ENCODE assay signal across 1 mouse cellular context in the genomic region with DNA sequence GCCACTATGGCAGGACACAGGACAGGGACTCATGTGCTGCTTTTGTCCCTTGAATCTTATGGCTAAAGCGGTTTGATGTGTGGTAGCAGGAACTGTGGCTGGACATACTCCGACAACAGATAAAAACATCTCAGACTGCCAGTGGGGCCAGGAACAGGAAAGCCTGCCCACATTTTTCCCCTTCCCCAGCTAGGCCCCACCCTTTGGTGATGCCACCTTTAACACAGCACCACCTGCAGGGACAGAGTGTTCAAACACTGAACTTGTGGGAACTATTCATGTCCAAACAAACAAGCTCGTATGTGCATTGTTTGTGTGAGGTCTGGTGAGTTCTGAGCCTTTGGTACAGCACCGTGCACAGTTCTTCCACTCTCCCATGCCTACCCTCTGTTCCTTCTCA.
TF ChIP-seq lines count a peak whose summit lies in the region.

No protein-coding gene starts in this region.

TF ChIP-seq in MEL, 35 proteins besides CTCF, POLR2A, EP300 and RAD21:
- TF ChIP-seq JUND (IDR thresholded peaks at IDR 0.05; ENCODE audit: low read depth, low read length) (no peak), TBP (IDR thresholded peaks at IDR 0.05; ENCODE audit: low read depth, low read length) (no peak), USF1 (IDR thresholded peaks at IDR 0.05; ENCODE audit: low read depth, low read length) (no peak), ZNF384 (IDR thresholded peaks at IDR 0.05; ENCODE audit: low read depth, low read length) (no peak), NRF1 (IDR thresholded peaks at IDR 0.05; ENCODE audit: insufficient read depth, low read depth, low read length, poor library complexity, severe bottlenecking) (no peak), HCFC1 (IDR thresholded peaks at IDR 0.05; ENCODE audit: low read depth, low read length) (no peak), CHD1 (IDR thresholded peaks at IDR 0.05; ENCODE audit: low read depth, low read length) (no peak), E2F4 (IDR thresholded peaks at IDR 0.05; ENCODE audit: borderline replicate concordance, low read depth, low read length) (no peak), NELFE (IDR thresholded peaks at IDR 0.05; ENCODE audit: low read depth, low read length) (no peak), MAZ (IDR thresholded peaks at IDR 0.05; ENCODE audit: low read depth, low read length) (no peak), MYB (IDR thresholded peaks at IDR 0.05; ENCODE audit: low read depth, low read length) (no peak), MAFK (IDR thresholded peaks at IDR 0.05; ENCODE audit: borderline replicate concordance, low read depth, low read length) (no peak), TCF12 (IDR thresholded peaks at IDR 0.05; ENCODE audit: low read depth, low read length) (no peak), ETS1 (IDR thresholded peaks at IDR 0.05; ENCODE audit: low read depth, low read length) (no peak), USF2 (IDR thresholded peaks at IDR 0.05; ENCODE audit: borderline replicate concordance in 1 of 2, insufficient read depth in 1 of 2, low read depth in 1 of 2, low read length in 2 of 2) (no peak), MAX (IDR thresholded peaks at IDR 0.05; ENCODE audit: low read length) (no peak)
